Comparison of ENCODE assay signal across 18 mouse cellular contexts in the genomic region with DNA sequence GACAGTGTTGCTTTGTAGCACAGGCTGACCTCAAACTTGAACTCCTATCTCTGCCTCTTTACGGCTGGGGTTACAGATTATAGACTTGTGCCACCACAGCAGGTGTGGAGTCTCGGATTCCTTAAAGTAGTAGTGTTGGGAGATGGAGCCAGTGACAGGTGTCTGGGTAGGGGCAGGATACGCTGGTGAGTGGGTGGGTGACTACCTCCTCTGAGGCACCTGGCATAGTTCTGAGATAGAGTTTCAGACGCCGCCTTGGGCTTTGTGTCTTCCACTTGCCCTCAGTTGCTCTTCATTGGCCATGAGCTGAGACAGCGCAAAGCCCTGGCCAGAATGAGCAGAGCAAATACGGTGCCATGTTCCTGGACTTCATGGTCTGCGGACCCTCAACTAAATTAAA. TPM values are rescaled to one million over a fixed set of nuclear protein-coding genes. Genes with fewer than 3 reads are reported as not detected.
DNase-seq lines count a peak whose midpoint lies in the region; ATAC-seq and TF ChIP-seq lines count a peak whose summit lies in the region.
"Had no signal": no experiment of that assay in that cellular context is flagged by ENCODE, and none has a peak within 500 bp of the region (broad histone marks: within the 10 kb centered on the region; RNA-seq: fewer than 3 reads in every experiment).

No protein-coding gene starts in this region.

- WGBS in kidney, embryonic 16.5 days = 60% methylated on average over 8 of the region's 8 CpGs

- H3K4me1 ChIP-seq in kidney, embryonic 16.5 days (ENCODE audit: insufficient read depth, low read length) = peaks cover 3% of the 10 kb centered on the region; the same call in 1 of the 2 replicates
- H3K4me1 ChIP-seq: embryonic facial prominence, embryonic 13.5 days; forebrain, embryonic 10.5 days; forebrain, embryonic 15.5 days; heart, embryonic 13.5 days; hindbrain, embryonic 15.5 days had no signal

- H3ac ChIP-seq in myocyte (ENCODE audit: control insufficient read depth, insufficient read length) = no peak overlapping the region

- intact Hi-C loops in gastrocnemius, postnatal 36 days (cut with DNase I) = no loop called here

- DNase-seq in gastrocnemius, postnatal 25 days = peak; percentile 58
- no peak for DNase-seq in gastrocnemius, postnatal 36 days
- no peak for DNase-seq in kidney, adult 11 months
- no peak for DNase-seq in adrenal gland, postnatal 25 days
- DNase-seq: adrenal gland, adult 2 months; adrenal gland, postnatal 36 days; cerebellum, adult 8-10 months; cerebellum, postnatal 14 days; heart, postnatal 36 days had no signal

- no peaks in the 10 kb centered on the region for H3K79me2 ChIP-seq in myocyte (ENCODE audit: control insufficient read depth, insufficient read depth)

- no peaks in the 10 kb centered on the region for H3K9me3 ChIP-seq in kidney, embryonic 16.5 days (ENCODE audit: low read length)
- H3K9me3 ChIP-seq: embryonic facial prominence, embryonic 13.5 days; forebrain, embryonic 10.5 days; forebrain, embryonic 15.5 days; heart, embryonic 13.5 days; hindbrain, embryonic 15.5 days had no signal

- no peak for TF ChIP-seq POLR2A in myocyte (IDR thresholded peaks at IDR 0.05; ENCODE audit: insufficient read length, low read depth)

- H3K4me3 ChIP-seq in kidney, embryonic 16.5 days (ENCODE audit: low read length) = no peak overlapping the region
- no peak overlapping the region for H3K4me3 ChIP-seq in myocyte
- H3K4me3 ChIP-seq: embryonic facial prominence, embryonic 13.5 days; erythroblast, embryonic 14.5 days; forebrain, embryonic 10.5 days; forebrain, embryonic 15.5 days; heart, embryonic 13.5 days; hindbrain, embryonic 15.5 days had no signal

- H3K9ac ChIP-seq in kidney, embryonic 16.5 days (replicated peaks; ENCODE audit: low read length) = no peak overlapping the region
- H3K9ac ChIP-seq: embryonic facial prominence, embryonic 13.5 days; forebrain, embryonic 15.5 days; heart, embryonic 13.5 days; hindbrain, embryonic 15.5 days had no signal

- no peaks in the 10 kb centered on the region for H3K27me3 ChIP-seq in kidney, embryonic 16.5 days (ENCODE audit: insufficient read depth, low read length)
- H3K27me3 ChIP-seq in myocyte (ENCODE audit: control insufficient read depth, insufficient read depth, insufficient read length) = no peaks in the 10 kb centered on the region
- H3K27me3 ChIP-seq: embryonic facial prominence, embryonic 13.5 days; forebrain, embryonic 15.5 days; heart, embryonic 13.5 days; hindbrain, embryonic 15.5 days had no signal

- H3K27ac ChIP-seq in kidney, embryonic 16.5 days (ENCODE audit: low read length) = peak overlapping the region; percentile 40; the same call in 1 of the 2 replicates
- H3K27ac ChIP-seq: embryonic facial prominence, embryonic 13.5 days; forebrain, embryonic 10.5 days; forebrain, embryonic 15.5 days; heart, embryonic 13.5 days; hindbrain, embryonic 15.5 days had no signal

- H3K4me2 ChIP-seq in kidney, embryonic 16.5 days (replicated peaks; ENCODE audit: low read depth, low read length) = no peak overlapping the region
- no peak overlapping the region for H3K4me2 ChIP-seq in myocyte (ENCODE audit: low read depth)
- H3K4me2 ChIP-seq: embryonic facial prominence, embryonic 13.5 days; forebrain, embryonic 15.5 days; heart, embryonic 13.5 days; hindbrain, embryonic 15.5 days had no signal

- peaks cover 38% of the 10 kb centered on the region for H3K36me3 ChIP-seq in kidney, embryonic 16.5 days (ENCODE audit: insufficient read depth, low read length)
- H3K36me3 ChIP-seq in myocyte (ENCODE audit: control insufficient read depth, insufficient read depth) = peaks cover 51% of the 10 kb centered on the region

- ATAC-seq in kidney, embryonic 16.5 days (ENCODE audit: low FRiP score, low TSS enrichment) = peak; percentile 57
- 0 out of 2 replicates have a peak, but pooled peaks have one; percentile 20 for ATAC-seq in megakaryocyte progenitor cell, adult 5-6 weeks (replicated peaks; ENCODE audit: poor library complexity)
- ATAC-seq: forebrain, embryonic 15.5 days had no signal

TF ChIP-seq in myocyte, 11 proteins besides CTCF, POLR2A, EP300 and RAD21:
- TF ChIP-seq REST (IDR thresholded peaks at IDR 0.05; ENCODE audit: insufficient read depth, insufficient read length) (no peak), USF1 (IDR thresholded peaks at IDR 0.05; ENCODE audit: low read depth) (no peak), MYOD1 (IDR thresholded peaks at IDR 0.05; ENCODE audit: control insufficient read depth in 1 of 3, insufficient read length in 2 of 3, low read depth in 2 of 3) (peak in 2 of 3 experiments; percentile 85 to 89), TCF12 (IDR thresholded peaks at IDR 0.05; ENCODE audit: insufficient read depth, poor library complexity, severe bottlenecking) (peak; percentile 48), MYOG (IDR thresholded peaks at IDR 0.05; ENCODE audit: control insufficient read depth in 1 of 3, insufficient read depth in 1 of 3, insufficient read length in 2 of 3, low read depth in 2 of 3) (peak; percentile 31 to 82 (median 50)), POLR2AphosphoS2 (IDR thresholded peaks at IDR 0.05; ENCODE audit: insufficient read length, low read depth) (no peak)
TF ChIP-seq in myocyte: peak in this region for 3.

RNA-seq across cellular contexts. Expression of gene Agl, which starts 22.1 kb away (rescaled TPM):
- 100 to 1,000 TPM; 558 to 691 TPM for total RNA-seq in gastrocnemius, postnatal 25 days (2021)
- 100 to 1,000 TPM; 722 to 762 TPM for total RNA-seq in gastrocnemius, postnatal 36 days (2021)
- polyA plus RNA-seq in kidney, embryonic 16.5 days (2015; fragmentation: Nextera tagmentation; extraction: Ambion mirVana) = 18.1 and 20.6 TPM in 2 replicates
- 12.8 and 15.5 TPM in 2 replicates for total RNA-seq in megakaryocyte progenitor cell, adult 5-6 weeks (2015)
- total RNA-seq in megakaryocyte progenitor cell, adult 5-6 weeks (2017) = 10.4 and 14.0 TPM in 2 replicates
- polyA plus RNA-seq in myocyte (2012; fragmentation: generic; extraction: Trizol) = 35.8 TPM
- total RNA-seq in adrenal gland, postnatal 25 days (2021) = 50.5 and 57.7 TPM in 2 replicates
- polyA plus RNA-seq: erythroblast, embryonic 14.5 days had no signal
